ENCODE assay signal across 8 mouse cellular contexts in genomic region chr8:123891271-123891670, GRCm38 (mm10). TPM values are rescaled to one million over a fixed set of nuclear protein-coding genes. Genes with fewer than 3 reads are reported as not detected.
DNase-seq lines count a peak whose midpoint lies in the region; ATAC-seq and TF ChIP-seq lines count a peak whose summit lies in the region.

No protein-coding gene starts in this region.

- DNase-seq in ES-E14 (ENCODE audit: low read depth, low spot score) = peak; percentile 21
- peak; percentile 64 for DNase-seq in adrenal gland, adult 2 months
- peak; percentile 51 for DNase-seq in embryo, embryonic 11.5 days (ENCODE audit: low read depth, low spot score)
- peak; percentile 76 for DNase-seq in kidney, postnatal 10 days
- no peak for DNase-seq in right cerebral cortex, postnatal 25 days

- WGBS in heart, embryonic 13.5 days = under 1% methylated on average over 11 of the region's 11 CpGs
- under 1% methylated on average over 11 of the region's 11 CpGs for WGBS in midbrain, embryonic 15.5 days

- H3K4me2 ChIP-seq in heart, embryonic 13.5 days = peak overlapping the region; percentile 55
- H3K4me2 ChIP-seq in midbrain, embryonic 15.5 days = peak overlapping the region; percentile 75

- ATAC-seq in heart, embryonic 13.5 days (ENCODE audit: extremely low read depth, insufficient number of reproducible peaks, low FRiP score, low TSS enrichment) = no peak
- peak; percentile 13; the same call in 1 of the 2 replicates for ATAC-seq in midbrain, embryonic 15.5 days (replicated peaks)
- no peak for ATAC-seq in megakaryocyte, adult 5-6 weeks (ENCODE audit: poor library complexity, severe bottlenecking)

- H3K4me1 ChIP-seq in ES-E14 (ENCODE audit: control insufficient read depth in 2 of 2, insufficient read depth in 2 of 2, low read length in 2 of 2, poor library complexity in 1 of 2) = peaks cover 3 to 12% of the 10 kb centered on the region in 2 experiments; a peak in 3 of 4 replicates
- H3K4me1 ChIP-seq in heart, embryonic 13.5 days = peaks cover 33% of the 10 kb centered on the region
- H3K4me1 ChIP-seq in midbrain, embryonic 15.5 days = peaks cover 17% of the 10 kb centered on the region

- H3K4me3 ChIP-seq in ES-E14 (ENCODE audit: insufficient read depth in 1 of 2, low read depth in 1 of 2, low read length in 2 of 2, poor library complexity in 1 of 2, severe bottlenecking in 1 of 2) = peak overlapping the region; percentile 57 to 68; a peak in 2 of 4 replicates
- H3K4me3 ChIP-seq in heart, embryonic 13.5 days = peak overlapping the region; percentile 30
- peak overlapping the region; percentile 42 for H3K4me3 ChIP-seq in midbrain, embryonic 15.5 days

- no peak overlapping the region for H3K27ac ChIP-seq in ES-E14 (ENCODE audit: insufficient read depth, low read depth, low read length, poor library complexity, severe bottlenecking)
- no peak overlapping the region for H3K27ac ChIP-seq in heart, embryonic 13.5 days (replicated peaks)
- H3K27ac ChIP-seq in midbrain, embryonic 15.5 days = peak overlapping the region; percentile 70

- H3K9ac ChIP-seq in ES-E14 (ENCODE audit: insufficient read depth, low read depth, low read length, poor library complexity, severe bottlenecking) = no peak overlapping the region
- H3K9ac ChIP-seq in heart, embryonic 13.5 days = no peak overlapping the region
- H3K9ac ChIP-seq in midbrain, embryonic 15.5 days = peak overlapping the region; percentile 52

- in situ Hi-C loops in ES-E14 (cut with MboI; ENCODE audit: low sequenced_read_pairs in 2 of 2, unreplicated experiment in 2 of 2) = no loop called here

- no peaks in the 10 kb centered on the region for H3K36me3 ChIP-seq in ES-E14 (ENCODE audit: control insufficient read depth, insufficient read depth, low read length, poor library complexity, severe bottlenecking)
- no peaks in the 10 kb centered on the region for H3K36me3 ChIP-seq in heart, embryonic 13.5 days
- H3K36me3 ChIP-seq in midbrain, embryonic 15.5 days (replicated peaks) = no peaks in the 10 kb centered on the region

- no peaks in the 10 kb centered on the region for H3K9me3 ChIP-seq in ES-E14 (ENCODE audit: control insufficient read depth, insufficient read depth, low read depth, low read length)
- no peaks in the 10 kb centered on the region for H3K9me3 ChIP-seq in heart, embryonic 13.5 days
- no peaks in the 10 kb centered on the region for H3K9me3 ChIP-seq in midbrain, embryonic 15.5 days

- H3K27me3 ChIP-seq in heart, embryonic 13.5 days (replicated peaks) = peaks cover 79% of the 10 kb centered on the region
- H3K27me3 ChIP-seq in midbrain, embryonic 15.5 days (replicated peaks) = peaks cover 48% of the 10 kb centered on the region

TF ChIP-seq in ES-E14, 5 proteins besides CTCF, POLR2A, EP300 and RAD21:
- TF ChIP-seq ZNF384 (IDR thresholded peaks at IDR 0.05; ENCODE audit: low read depth, low read length) (no peak), MAFK (IDR thresholded peaks at IDR 0.05; ENCODE audit: insufficient read depth, low read depth, low read length) (no peak), ZC3H11A (IDR thresholded peaks at IDR 0.05; ENCODE audit: borderline replicate concordance, low read depth, low read length) (no peak), CHD2 (IDR thresholded peaks at IDR 0.05; ENCODE audit: low read depth, low read length) (no peak), HCFC1 (IDR thresholded peaks at IDR 0.05; ENCODE audit: borderline replicate concordance, insufficient read depth, low read length) (no peak)

RNA-seq across cellular contexts. Expression of gene Acta1, which starts 3.3 kb away (rescaled TPM):
- 33.9 and 54.5 TPM in 2 replicates for total RNA-seq in ES-E14 (2012; rRNA removed)
- total RNA-seq in adrenal gland, adult 2 months (2021) = under 1 TPM; 0.20 to 0.38 TPM
- 1.2 and 4.7 TPM in 2 replicates for polyA plus RNA-seq in adrenal gland, adult 2 months (2012; rRNA removed)
- polyA plus RNA-seq in heart, embryonic 13.5 days (2015; fragmentation: Nextera tagmentation; extraction: Ambion mirVana) = 292 and 377 TPM in 2 replicates
- polyA plus RNA-seq in midbrain, embryonic 15.5 days (2015; fragmentation: Nextera tagmentation; extraction: Ambion mirVana) = 6.6 TPM in 2 replicates
- total RNA-seq in megakaryocyte, adult 5-6 weeks (2015) = not detected in 2 replicates
- total RNA-seq in megakaryocyte, adult 5-6 weeks (2017) = not detected in 2 replicates

RNA-seq across cellular contexts. Expression of gene Ccsap, which starts 31.3 kb away (rescaled TPM):
- total RNA-seq in ES-E14 (2012; rRNA removed) = 4.5 and 5.1 TPM in 2 replicates
- total RNA-seq in adrenal gland, adult 2 months (2021) = 1 to 10 TPM; 1.2 to 2.1 TPM
- polyA plus RNA-seq in adrenal gland, adult 2 months (2012; rRNA removed) = 0.70 and 1.3 TPM in 2 replicates
- polyA plus RNA-seq in heart, embryonic 13.5 days (2015; fragmentation: Nextera tagmentation; extraction: Ambion mirVana) = 2.5 TPM in 2 replicates
- 5.4 and 6.0 TPM in 2 replicates for polyA plus RNA-seq in midbrain, embryonic 15.5 days (2015; fragmentation: Nextera tagmentation; extraction: Ambion mirVana)
- 8.0 and 9.2 TPM in 2 replicates for total RNA-seq in megakaryocyte, adult 5-6 weeks (2015)
- total RNA-seq in megakaryocyte, adult 5-6 weeks (2017) = 11.1 and 11.7 TPM in 2 replicates

RNA-seq across cellular contexts. Expression of gene Nup133, which starts 57.8 kb away (rescaled TPM):
- total RNA-seq in ES-E14 (2012; rRNA removed) = 71.0 and 74.2 TPM in 2 replicates
- 10 to 100 TPM; 15.5 to 21.0 TPM for total RNA-seq in adrenal gland, adult 2 months (2021)
- 6.2 and 9.5 TPM in 2 replicates for polyA plus RNA-seq in adrenal gland, adult 2 months (2012; rRNA removed)
- 24.4 and 24.8 TPM in 2 replicates for polyA plus RNA-seq in heart, embryonic 13.5 days (2015; fragmentation: Nextera tagmentation; extraction: Ambion mirVana)
- 22.8 and 22.9 TPM in 2 replicates for polyA plus RNA-seq in midbrain, embryonic 15.5 days (2015; fragmentation: Nextera tagmentation; extraction: Ambion mirVana)
- total RNA-seq in megakaryocyte, adult 5-6 weeks (2015) = 10.9 and 15.0 TPM in 2 replicates
- total RNA-seq in megakaryocyte, adult 5-6 weeks (2017) = 15.3 and 17.4 TPM in 2 replicates

Comparison
In these comparisons a context has a peak if more than half of its experiments do, and no peak if none do; other contexts are left out.
1. RNA of gene Acta1, which starts 3.3 kb away (total RNA-seq): 33.9 to 54.5 TPM in ES-E14; 0.20 to 0.38 TPM in adrenal gland, adult 2 months and not detected in megakaryocyte, adult 5-6 weeks; every median in the first group is over 10 times any median in the second.
2. Peak in every context shown above with its lines, with median percentiles within 50 percentile points of each other: H3K4me3 ChIP-seq.